Mouse (Mus musculus) lung, embryonic 16.5 days (tissue): ENCODE results near the gene Syn3. TPM values are rescaled to one million over a fixed set of nuclear protein-coding genes. Genes with fewer than 3 reads are reported as not detected.

Experiments
- ATAC-seq: fragments of 200-750 bp; cut with Nextera tagmentation; 2 replicates; pipeline ENCODE4 v1.8.0; 2017; ENCODE audit warnings: low read depth, mild to moderate bottlenecking, moderate library complexity
- H3K27ac ChIP-seq: fragments of 300-500 bp; sonication (generic); 2 replicates; pipeline ENCODE4 v1.5.1; 2014; ENCODE audit warnings: mild to moderate bottlenecking, control low read depth, low read length
- H3K27me3 ChIP-seq: fragments of 300-500 bp; sonication (generic); 2 replicates; pipeline ENCODE4 v1.6.1; 2014; ENCODE audit warnings: low read depth, low read length, mixed read lengths; ENCODE audit not compliant: control insufficient read depth, insufficient read depth
- H3K36me3 ChIP-seq: fragments of 300-500 bp; sonication (generic); 2 replicates; pipeline ENCODE4 v1.6.1; 2014; ENCODE audit warnings: low read length; ENCODE audit not compliant: control insufficient read depth, insufficient read depth
- H3K4me1 ChIP-seq: fragments of 300-500 bp; sonication (generic); replicated peaks from 2 replicates; pipeline ENCODE4 v1.6.1; 2014; ENCODE audit warnings: low read length, mixed read lengths; ENCODE audit not compliant: control insufficient read depth, insufficient read depth
- H3K4me2 ChIP-seq: fragments of 300-500 bp; sonication (generic); 2 replicates; pipeline ENCODE4 v1.6.1; 2014; ENCODE audit warnings: low read depth, low read length, control low read depth
- H3K4me3 ChIP-seq: fragments of 300-500 bp; sonication (generic); 2 replicates; pipeline ENCODE4 v1.5.1; 2014; ENCODE audit warnings: mild to moderate bottlenecking, low read length, control low read depth
- H3K9ac ChIP-seq: fragments of 300-500 bp; sonication (generic); 2 replicates; pipeline ENCODE4 v1.6.1; 2014; ENCODE audit warnings: low read length, control low read depth
- H3K9me3 ChIP-seq: fragments of 300-500 bp; sonication (generic); 2 replicates; pipeline ENCODE4 v1.6.1; 2016; ENCODE audit warnings: low read length; ENCODE audit not compliant: control insufficient read depth
- WGBS: fragments of 180-500 bp; shearing (Covaris S2); extraction: QIAGEN DNeasy Blood & Tissue Kit; methylation state at CpG from one replicate; pipeline ENCODE4 v1.1.7; 2014; 5-methylcytosine and 5-hydroxymethylcytosine counted together
- polyA plus RNA-seq: library from polyadenylated mRNA; unstranded; fragments of >200 nt; fragmentation: Nextera tagmentation; extraction: Ambion mirVana; gene quantifications from 2 replicates; pipeline ENCODE4 v1.2.1, GENCODE M21; 2015

Syn3 gene
- polyA plus RNA-seq, 1 experiment from 2014 or later, result 2.8 TPM

GRCm38 (mm10) chr10:86242721-86243120 lies 256.0 kb downstream of the Syn3 start:
- H3K4me3 ChIP-seq, result no peak overlapping the region
- 73% methylated on average over 3 of the region's 3 CpGs for WGBS
- no peaks in the 10 kb centered on the region for H3K4me1 ChIP-seq
- H3K27ac ChIP-seq, result no peak overlapping the region
- no peaks in the 10 kb centered on the region for H3K9me3 ChIP-seq
- no peak for ATAC-seq
- no peaks in the 10 kb centered on the region for H3K27me3 ChIP-seq
- no peak overlapping the region for H3K9ac ChIP-seq
- H3K36me3 ChIP-seq, result no peaks in the 10 kb centered on the region
- H3K4me2 ChIP-seq, result no peak overlapping the region

GRCm38 (mm10) chr10:86230006-86230405 lies 268.7 kb downstream of the Syn3 start:
- Histone ChIP-seq H3K4me3 (no peak overlapping the region), H3K9ac (no peak overlapping the region), H3K9me3 (no peaks in the 10 kb centered on the region), H3K36me3 (no peaks in the 10 kb centered on the region), H3K4me2 (no peak overlapping the region), H3K4me1 (no peaks in the 10 kb centered on the region), H3K27me3 (no peaks in the 10 kb centered on the region), H3K27ac (no peak overlapping the region)
- ATAC-seq, result no peak
- WGBS, result 81% methylated on average over 6 of the region's 6 CpGs

GRCm38 (mm10) chr10:86225480-86225879 lies 273.2 kb downstream of the Syn3 start:
- WGBS, result 72% methylated on average over 3 of the region's 3 CpGs
- Histone ChIP-seq H3K4me1 (no peaks in the 10 kb centered on the region), H3K27me3 (no peaks in the 10 kb centered on the region), H3K9me3 (no peaks in the 10 kb centered on the region), H3K9ac (no peak overlapping the region), H3K4me3 (no peak overlapping the region), H3K36me3 (no peaks in the 10 kb centered on the region), H3K27ac (no peak overlapping the region), H3K4me2 (no peak overlapping the region)
- ATAC-seq, result no peak

- H3K4me3 ChIP-seq, result no peak overlapping the region
- H3K27me3 ChIP-seq, result no peaks in the 10 kb centered on the region
- H3K36me3 ChIP-seq, result no peaks in the 10 kb centered on the region
- H3K27ac ChIP-seq, result no peak overlapping the region
- no peak for ATAC-seq
- 86% methylated on average over 3 of the region's 3 CpGs for WGBS
- H3K9me3 ChIP-seq, result 0 out of 2 replicates have a peak, but pooled peaks cover 2% of the 10 kb centered on the region
- H3K4me1 ChIP-seq, result no peaks in the 10 kb centered on the region
- no peak overlapping the region for H3K4me2 ChIP-seq
- H3K9ac ChIP-seq, result no peak overlapping the region
Measured at GRCm38 (mm10) chr10:86218984-86219383, 279.7 kb downstream of the Syn3 start.

DNA sequence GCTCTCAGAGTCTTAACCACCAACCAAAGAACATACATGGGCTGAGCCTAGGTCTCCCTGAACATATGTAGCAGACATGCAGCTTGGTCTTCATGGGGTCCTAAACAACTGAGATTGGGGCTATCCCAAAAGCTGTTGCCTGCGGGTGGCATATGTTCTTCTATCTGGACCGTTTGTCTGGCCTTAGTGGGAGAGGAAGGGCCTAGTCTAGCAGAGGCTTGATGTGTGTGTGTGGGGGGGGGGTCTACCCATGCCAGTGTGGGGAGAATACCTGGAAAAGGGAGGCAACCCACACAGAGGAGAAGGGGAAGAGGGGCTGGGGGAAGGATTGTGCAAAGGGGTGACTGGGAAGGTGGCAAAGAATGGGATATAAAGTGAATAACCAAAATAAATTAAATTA lies 281.9 kb downstream of the Syn3 start:
- WGBS, result 80% methylated on average over 2 of the region's 2 CpGs
- H3K4me1 ChIP-seq, result peaks cover 4% of the 10 kb centered on the region; the same call in 1 of the 2 replicates
- no peak overlapping the region for H3K4me3 ChIP-seq
- H3K27ac ChIP-seq, result no peak overlapping the region
- no peaks in the 10 kb centered on the region for H3K27me3 ChIP-seq
- H3K9ac ChIP-seq, result no peak overlapping the region
- ATAC-seq, result no peak
- H3K4me2 ChIP-seq, result no peak overlapping the region
- no peaks in the 10 kb centered on the region for H3K36me3 ChIP-seq
- 0 out of 2 replicates have a peak, but pooled peaks cover 2% of the 10 kb centered on the region for H3K9me3 ChIP-seq

- Histone ChIP-seq H3K4me3 (no peak overlapping the region), H3K27me3 (no peaks in the 10 kb centered on the region), H3K9ac (no peak overlapping the region), H3K4me1 (peaks cover 6% of the 10 kb centered on the region), H3K4me2 (no peak overlapping the region), H3K9me3 (0 out of 2 replicates have a peak, but pooled peaks cover 2% of the 10 kb centered on the region), H3K36me3 (no peaks in the 10 kb centered on the region), H3K27ac (peak overlapping the region; percentile 22; the same call in 1 of the 2 replicates)
- ATAC-seq, result peak; percentile 91
- WGBS, result 45% methylated on average over 4 of the region's 4 CpGs
Measured at GRCm38 (mm10) chr10:86212062-86212461, 286.6 kb downstream of the Syn3 start.

- Histone ChIP-seq H3K4me3 (no peak overlapping the region), H3K4me2 (no peak overlapping the region), H3K27ac (no peak overlapping the region), H3K36me3 (no peaks in the 10 kb centered on the region), H3K4me1 (peaks cover 5% of the 10 kb centered on the region), H3K27me3 (no peaks in the 10 kb centered on the region), H3K9me3 (no peaks in the 10 kb centered on the region), H3K9ac (no peak overlapping the region)
- no peak for ATAC-seq
Measured at GRCm38 (mm10) chr10:86203915-86204314, 294.8 kb downstream of the Syn3 start.

DNA sequence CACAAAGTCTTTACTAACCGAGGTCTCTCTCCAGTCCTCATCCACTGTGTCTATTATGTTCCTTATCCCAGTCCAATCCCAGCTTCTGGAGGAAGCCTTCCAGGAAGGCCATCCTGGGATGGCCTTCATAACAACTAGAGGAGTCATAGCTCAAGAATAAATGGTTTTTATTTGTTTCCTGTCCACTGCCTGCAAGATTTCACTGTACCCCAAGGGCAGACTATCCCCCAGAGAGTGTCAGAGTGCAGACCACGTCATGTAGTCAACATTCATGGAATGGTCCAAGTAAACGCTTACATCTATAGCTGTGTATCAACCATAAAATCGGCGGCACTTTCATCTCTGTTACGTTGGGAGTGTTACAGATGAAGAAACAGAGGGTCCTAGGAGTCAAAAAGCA lies 295.5 kb downstream of the Syn3 start:
- ATAC-seq, result no peak
- Histone ChIP-seq H3K4me1 (peaks cover 5% of the 10 kb centered on the region), H3K4me2 (no peak overlapping the region), H3K27ac (no peak overlapping the region), H3K4me3 (no peak overlapping the region), H3K27me3 (no peaks in the 10 kb centered on the region), H3K9me3 (no peaks in the 10 kb centered on the region), H3K9ac (no peak overlapping the region), H3K36me3 (no peaks in the 10 kb centered on the region)
- WGBS, result 80% methylated on average over 6 of the region's 6 CpGs

DNA sequence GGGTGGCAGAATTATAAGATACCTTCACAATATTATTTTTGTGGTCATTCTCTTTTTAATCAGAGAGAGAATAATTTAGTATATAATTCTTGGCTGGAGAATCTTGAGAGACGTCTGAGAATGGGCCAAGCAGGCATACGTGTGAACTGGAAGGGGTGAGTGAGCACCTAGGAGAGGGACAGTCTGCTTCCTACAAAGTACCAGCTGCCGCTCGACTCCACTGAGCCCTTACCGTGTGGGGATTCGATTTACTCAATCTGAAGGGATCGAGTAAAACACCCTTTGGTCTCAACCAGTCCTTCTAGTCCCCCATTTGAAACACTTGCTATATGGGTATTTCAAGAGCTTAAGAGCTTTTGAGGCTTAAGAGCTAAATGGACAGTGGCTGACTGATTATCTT lies 296.9 kb downstream of the Syn3 start:
- Histone ChIP-seq H3K27me3 (no peaks in the 10 kb centered on the region), H3K36me3 (no peaks in the 10 kb centered on the region), H3K4me3 (no peak overlapping the region), H3K4me1 (peaks cover under 1% of the 10 kb centered on the region; the same call in 1 of the 2 replicates), H3K9ac (no peak overlapping the region), H3K4me2 (no peak overlapping the region), H3K27ac (no peak overlapping the region), H3K9me3 (no peaks in the 10 kb centered on the region)
- WGBS, result 69% methylated on average over 7 of the region's 7 CpGs
- ATAC-seq, result no peak

- Histone ChIP-seq H3K27ac (peak overlapping the region; percentile 11; the same call in 1 of the 2 replicates), H3K4me1 (no peaks in the 10 kb centered on the region), H3K36me3 (no peaks in the 10 kb centered on the region), H3K4me2 (no peak overlapping the region), H3K9me3 (no peaks in the 10 kb centered on the region), H3K4me3 (no peak overlapping the region), H3K27me3 (no peaks in the 10 kb centered on the region), H3K9ac (no peak overlapping the region)
- WGBS, result 56% methylated on average over 3 of the region's 3 CpGs
- peak; percentile 73 for ATAC-seq
Measured at GRCm38 (mm10) chr10:86201006-86201405, 297.7 kb downstream of the Syn3 start.
